Mouse (Mus musculus) megakaryocyte, embryonic 14.5 days (primary cell): ENCODE data around the gene Klhl5.

ENCODE experiments used
- FLI1 ChIP-seq: IDR thresholded peaks from 2 replicates; pipeline ENCODE4 v1.6.1; 2012; ENCODE audit warnings: low read length, inconsistent platforms, mixed read lengths
- GATA1 ChIP-seq: IDR thresholded peaks from 3 replicates; pipeline ENCODE4 v1.6.1; 2012; ENCODE audit warnings: mixed read lengths, low read length, inconsistent platforms, borderline replicate concordance

GRCm38 (mm10) chr5:65107773-65108432 is 564 bp downstream of the Klhl5 start:
- TF ChIP-seq GATA1 = no peak
- TF ChIP-seq FLI1 = no peak
